Mouse (Mus musculus): ENCODE data around the gene Rassf10.
"Not testable (repeated sequence)": the region's sequence is repeated elsewhere in the genome, so short reads cannot be mapped to it uniquely, and the experiment has no call there.

Rassf10 gene

DNA sequence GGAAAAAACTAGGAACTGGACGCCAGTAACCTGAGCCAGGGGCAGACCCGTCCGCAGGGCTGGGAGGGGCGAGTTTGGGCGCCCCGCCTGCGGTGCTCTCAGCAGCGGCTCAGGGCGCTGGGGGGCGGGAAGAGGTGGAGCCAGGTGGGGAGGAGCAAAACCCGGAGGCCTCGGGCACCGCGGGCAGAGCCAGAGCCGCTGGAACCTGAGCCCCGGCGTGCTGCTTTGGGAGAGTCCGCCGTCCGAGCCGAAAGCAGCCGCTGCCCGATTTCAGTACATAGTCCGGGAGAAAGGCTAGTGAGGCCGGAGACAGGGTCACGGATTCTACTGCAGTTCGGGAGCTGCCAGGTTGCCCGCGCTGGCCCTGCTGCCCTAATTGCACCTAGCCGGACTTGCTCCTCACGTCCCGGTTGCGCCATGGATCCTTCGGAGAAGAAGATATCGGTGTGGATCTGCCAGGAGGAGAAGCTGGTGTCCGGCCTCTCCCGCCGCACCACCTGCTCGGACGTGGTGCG lies at the start of gene Rassf10:
Rassf10 (plus strand) TSS at position 186 of the 515 bp plus-strand sequence.
- DNase-seq (ENCODE audit: low spot score in 2 of 2): peak; percentile 13

DNA sequence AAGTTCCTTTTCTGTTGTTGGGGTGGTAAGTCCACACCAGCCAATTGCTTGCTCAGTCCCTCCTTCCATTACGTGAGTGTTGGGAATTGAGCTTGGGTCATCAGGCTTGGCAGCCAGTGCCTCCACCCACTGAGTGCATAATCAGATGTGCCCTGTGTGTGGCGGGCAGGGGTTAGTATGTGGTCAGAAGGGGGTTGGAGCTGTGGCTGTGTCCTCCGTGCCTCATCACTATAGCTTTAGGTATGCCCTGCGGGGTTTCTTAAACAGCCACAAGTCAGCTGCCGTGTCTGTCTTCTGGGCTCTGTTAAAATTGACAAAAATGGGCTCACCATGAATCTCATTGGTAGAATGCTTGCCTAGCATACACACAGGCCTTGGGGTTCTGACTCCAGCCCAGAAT lies 46.9 kb upstream of the Rassf10 start:
- DNase-seq (ENCODE audit: low spot score in 2 of 2): no peak

DNA sequence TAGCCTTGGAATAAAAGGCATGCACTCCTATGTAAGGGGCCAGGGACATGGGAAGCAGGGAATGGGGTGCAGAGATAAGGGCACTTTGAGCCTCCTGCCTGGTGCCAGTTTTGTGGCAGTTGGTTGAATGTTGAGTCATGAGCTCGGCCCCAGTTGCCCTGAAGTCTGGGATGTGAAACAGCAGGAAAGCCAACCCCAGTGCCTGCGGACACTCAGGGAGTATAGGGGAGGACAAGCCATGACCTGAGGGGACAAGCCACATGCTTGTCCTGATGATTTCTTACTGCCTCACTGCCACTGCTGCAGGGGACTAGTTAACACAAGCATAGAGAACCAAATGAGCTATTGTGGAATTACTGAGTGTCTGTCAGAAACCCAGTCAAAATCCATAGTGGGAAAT lies 46.3 kb upstream of the Rassf10 start:
- no peak for DNase-seq (ENCODE audit: low spot score in 2 of 2)

DNA sequence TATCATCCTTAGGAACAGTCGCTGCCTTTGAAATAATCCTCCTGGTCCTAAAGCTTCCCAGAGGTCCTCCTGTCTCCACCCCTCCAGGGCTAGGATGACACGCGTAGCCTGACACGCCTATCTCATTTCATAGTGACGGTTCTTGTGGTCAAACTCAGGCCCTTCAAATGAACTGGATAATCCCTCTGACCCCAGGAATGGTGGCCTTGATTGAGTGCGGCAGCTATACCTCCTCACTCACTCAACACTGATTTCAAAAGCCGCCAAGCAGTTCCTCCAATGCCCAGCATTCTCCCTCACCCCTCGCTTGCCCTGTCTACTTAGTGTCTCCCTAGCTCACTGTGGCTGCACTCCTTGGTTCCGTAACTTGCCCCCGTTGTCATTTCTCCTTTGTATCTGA lies 44.6 kb upstream of the Rassf10 start:
- DNase-seq (ENCODE audit: low spot score in 2 of 2): no peak

DNA sequence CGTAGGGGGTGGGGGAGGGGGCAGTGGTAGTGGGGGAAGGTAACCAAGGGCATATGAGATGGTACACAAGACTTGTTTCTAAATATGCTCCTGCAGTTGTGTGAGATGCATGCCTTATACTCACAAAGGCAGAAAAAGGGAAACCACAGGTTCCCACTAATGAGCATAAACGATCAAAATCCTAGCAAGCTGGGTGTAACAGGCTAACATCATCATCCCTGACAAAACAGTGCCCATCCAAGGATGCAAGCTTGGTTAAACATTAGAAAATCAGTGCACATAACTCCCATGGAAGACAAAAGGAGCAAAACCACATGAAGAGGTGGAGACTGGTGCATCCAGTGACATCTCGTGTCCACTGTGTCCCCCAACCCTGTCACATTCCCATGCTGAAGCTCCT lies 40.8 kb upstream of the Rassf10 start:
- no peak for DNase-seq (ENCODE audit: low spot score in 2 of 2)

DNA sequence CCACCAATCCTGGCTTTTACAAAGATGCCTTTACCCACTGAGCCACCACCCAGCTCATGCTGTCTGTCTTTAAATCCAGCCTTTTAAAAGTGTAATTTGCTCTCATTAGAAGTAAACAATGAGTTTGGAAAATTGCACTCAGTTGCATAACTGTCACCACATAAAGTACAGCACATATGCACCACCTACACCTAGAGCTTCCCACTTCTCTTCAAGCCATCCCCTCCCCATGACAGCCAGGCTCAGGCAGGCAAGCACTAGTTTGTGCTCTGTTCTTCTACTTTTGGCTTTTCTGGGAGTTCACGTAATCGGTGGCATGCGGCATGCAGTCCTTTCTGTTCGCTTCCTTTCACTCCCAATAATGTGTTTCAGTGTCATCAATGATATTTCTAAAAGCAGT lies 38.2 kb upstream of the Rassf10 start:
- DNase-seq (ENCODE audit: low spot score in 2 of 2): peak in 1 of 2 experiments; percentile 8

DNA sequence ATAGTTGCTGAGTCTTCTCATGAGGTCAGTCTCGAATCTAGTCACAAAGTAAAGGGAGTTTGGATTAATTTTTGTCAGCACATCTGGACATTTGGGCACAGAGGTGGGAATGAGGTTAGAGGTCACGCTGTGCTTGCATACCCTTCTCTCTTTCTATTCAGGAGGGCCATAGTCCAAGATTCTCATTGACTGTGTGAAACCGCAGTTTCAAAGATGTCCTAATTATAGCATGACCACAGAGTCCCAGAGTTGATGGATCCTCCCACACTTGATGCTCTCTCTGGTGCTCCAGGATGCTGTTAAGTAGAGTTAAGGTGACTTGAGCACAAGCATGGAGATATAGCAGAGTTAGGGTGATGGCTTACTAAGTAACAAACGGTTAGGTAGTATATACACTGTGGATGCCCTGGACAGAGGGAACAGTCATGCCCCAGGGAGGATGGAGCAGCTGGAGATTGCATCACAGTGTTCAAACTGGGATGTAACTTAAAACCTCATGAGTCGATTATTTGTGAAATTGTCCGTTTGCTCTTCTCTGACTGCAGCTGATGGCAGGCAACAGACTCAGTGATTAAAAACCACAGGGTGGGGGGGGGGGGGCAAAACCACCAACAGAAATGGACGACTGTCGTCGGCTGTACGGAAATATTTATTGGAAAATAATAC lies 36.0 kb upstream of the Rassf10 start:
- no peak for DNase-seq (ENCODE audit: low spot score in 2 of 2)

DNA sequence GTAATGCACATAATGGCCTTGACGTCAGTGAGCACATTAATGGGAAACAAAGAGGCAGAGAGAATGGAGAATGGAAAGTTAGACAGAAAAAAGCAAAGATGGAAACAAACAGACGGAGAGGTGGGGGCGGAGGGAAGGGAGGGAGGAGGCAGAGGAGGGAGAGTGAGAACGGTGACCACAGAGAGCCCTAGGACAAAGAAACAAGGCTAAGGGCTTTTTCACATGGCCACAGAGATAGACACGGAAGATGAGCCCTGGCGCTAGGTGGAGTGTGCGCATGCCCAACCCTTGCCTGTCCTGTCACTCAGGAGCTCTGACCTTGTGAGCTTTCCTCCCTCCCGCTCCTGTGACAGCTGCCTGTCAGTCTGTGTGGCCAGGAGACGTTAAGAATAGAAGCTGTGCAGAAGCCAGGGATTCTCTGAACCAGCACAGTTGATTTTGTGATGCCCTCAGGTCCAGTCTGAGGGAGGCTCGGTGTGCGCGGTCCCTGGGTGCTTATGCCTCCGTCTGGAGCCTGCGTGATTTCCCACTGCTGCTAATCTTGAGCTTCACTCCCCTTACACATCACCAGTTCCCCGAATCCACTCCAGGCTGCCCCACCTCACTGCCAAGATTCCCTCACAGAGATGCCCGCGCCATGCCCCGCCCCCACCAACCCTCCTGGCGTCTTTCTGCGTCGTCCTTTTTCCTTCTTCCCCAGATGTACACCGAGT lies 35.3 kb upstream of the Rassf10 start:
- peak; percentile 16 to 26 for DNase-seq (ENCODE audit: low spot score in 2 of 2)

DNA sequence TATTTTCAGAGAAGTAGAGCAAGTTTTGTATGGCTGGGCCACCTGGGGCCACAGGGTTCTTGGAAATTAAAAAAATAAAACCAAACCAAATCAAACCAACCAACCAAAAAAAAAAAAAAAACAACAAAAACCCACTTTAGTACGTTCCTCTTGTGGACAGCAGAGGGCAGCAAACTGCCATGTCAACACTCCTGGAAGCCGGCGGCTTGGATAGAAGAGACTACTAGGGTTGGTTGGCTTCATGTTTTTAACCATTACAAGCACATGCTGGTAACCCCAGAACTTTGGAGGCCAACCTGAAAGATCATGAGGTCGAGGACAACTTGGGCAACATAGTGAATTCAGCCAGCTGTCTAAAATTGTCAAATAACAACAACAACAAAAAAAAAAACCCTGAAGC lies 33.9 kb upstream of the Rassf10 start:
- peak; percentile 44 to 53 for DNase-seq (ENCODE audit: low spot score in 2 of 2)

DNA sequence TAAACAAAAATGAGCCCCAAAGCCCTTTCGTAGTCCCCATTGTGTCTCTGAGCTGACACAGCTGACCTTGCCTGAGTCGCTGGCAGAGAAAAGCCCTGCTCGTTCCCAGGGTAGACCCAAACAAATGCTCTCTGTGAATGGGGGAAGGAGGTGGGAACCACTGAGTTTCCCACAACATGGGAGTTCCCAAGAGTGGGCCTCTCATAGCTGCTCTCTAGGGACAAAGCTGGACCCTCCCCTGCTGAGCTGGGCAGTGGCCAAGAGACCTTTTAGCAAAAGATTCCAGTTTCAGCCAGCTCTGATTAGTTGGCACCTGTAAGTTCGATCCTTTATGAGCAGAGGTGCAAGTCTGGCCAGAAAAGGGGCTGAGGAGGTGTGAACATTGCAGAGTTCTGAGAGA lies 31.0 kb upstream of the Rassf10 start:
- no peak for DNase-seq (ENCODE audit: low spot score in 2 of 2)

DNA sequence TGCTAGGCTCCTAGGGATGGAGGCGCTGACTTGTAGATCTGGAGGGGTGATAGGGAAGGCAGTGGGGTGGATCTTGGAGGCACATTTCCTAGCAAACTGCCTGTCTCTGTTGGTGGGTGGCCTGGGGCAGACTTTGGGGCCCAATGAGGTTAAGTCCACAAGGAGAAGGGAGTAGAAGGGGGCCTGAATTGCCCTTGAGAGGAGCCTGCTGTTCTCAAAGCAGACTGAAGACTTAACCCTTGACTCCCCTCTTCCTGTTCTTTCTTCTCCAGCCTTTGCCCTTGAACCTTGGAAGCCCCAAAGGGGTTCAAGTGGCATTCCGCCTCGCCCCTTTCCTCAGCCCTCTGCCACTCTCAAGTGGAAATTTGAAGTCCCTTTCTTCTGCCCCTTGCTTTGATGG lies 30.1 kb upstream of the Rassf10 start:
- DNase-seq (ENCODE audit: low spot score in 2 of 2): no peak

DNA sequence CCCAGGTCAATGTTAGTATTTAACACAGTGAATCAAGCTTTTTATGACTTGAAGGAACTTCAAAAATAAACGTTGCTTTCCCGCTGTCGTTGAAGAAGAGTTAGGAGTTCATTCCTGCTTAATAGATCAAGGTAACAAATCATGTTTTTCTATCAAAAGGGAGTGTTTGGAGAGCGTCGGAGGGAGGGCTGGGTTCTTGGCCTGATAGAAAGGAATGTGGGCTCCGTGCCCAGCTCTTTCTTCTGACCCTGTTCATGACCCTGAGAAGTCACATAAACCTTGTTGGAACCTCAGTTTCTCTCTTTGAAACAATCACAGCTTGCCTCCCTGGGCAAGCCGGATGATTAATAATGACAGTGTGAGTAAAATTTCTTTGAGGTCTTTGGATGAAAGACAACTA lies 23.1 kb upstream of the Rassf10 start:
- DNase-seq (ENCODE audit: low spot score in 2 of 2): no peak

DNA sequence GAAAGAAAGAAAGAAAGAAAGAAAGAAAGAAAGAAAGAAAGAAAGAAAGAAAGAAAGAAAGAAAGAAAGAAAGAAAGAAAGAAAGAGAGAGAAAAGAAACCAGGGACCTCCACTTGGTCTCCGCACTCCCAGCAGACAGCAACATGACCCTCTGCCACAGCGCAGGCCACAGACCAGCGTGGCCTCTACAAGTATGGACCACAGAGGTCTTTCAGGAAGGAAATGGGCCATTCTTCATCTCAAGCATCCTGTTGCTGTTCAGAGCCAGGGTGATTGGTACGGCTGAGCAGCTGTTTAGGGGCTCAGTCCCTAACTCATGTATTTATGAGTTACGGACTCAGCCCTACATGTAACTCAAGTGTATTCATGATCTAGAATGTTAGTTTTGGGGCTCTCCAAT lies 17.9 kb upstream of the Rassf10 start:
- DNase-seq (ENCODE audit: low spot score in 2 of 2): not testable (repeated sequence)

DNA sequence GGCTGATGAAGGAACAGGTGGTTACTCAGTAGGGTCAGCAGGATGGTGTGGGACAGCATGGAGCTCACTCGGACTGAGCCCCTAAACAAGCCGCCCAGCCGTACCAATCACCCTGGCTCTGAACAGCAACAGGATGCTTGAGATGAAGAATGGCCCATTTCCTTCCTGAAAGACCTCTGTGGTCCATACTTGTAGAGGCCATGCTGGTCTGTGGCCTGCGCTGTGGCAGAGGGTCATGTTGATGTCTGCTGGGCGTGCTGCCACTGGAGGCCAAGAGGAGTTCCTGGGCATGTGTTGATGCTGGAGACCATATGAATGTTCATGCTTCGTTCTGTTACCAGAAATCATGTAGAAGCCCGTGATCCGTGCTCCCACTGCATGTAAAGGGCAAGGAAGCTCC lies 16.7 kb upstream of the Rassf10 start:
- no peak for DNase-seq (ENCODE audit: low spot score in 2 of 2)

DNA sequence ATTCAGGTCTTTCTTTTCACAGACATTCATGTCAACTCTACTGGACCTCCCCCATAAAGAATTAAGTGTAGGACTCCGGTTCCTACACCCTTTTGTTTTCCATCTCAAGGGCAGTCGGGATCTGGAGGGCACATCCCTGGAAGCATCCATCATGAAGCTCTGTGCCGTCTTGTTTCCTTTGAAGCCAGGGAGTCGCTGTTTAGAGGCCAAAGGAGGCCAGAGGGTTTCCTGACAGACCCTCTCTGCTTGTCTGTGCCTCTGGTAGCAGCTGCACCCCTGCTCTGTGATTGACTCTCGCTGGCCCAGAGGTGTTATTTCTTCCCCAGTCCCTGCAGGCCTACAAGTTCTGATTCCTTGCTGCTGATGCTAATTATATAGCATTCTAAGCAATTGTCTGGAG lies 14.8 kb upstream of the Rassf10 start:
- no peak for DNase-seq (ENCODE audit: low spot score in 2 of 2)

DNA sequence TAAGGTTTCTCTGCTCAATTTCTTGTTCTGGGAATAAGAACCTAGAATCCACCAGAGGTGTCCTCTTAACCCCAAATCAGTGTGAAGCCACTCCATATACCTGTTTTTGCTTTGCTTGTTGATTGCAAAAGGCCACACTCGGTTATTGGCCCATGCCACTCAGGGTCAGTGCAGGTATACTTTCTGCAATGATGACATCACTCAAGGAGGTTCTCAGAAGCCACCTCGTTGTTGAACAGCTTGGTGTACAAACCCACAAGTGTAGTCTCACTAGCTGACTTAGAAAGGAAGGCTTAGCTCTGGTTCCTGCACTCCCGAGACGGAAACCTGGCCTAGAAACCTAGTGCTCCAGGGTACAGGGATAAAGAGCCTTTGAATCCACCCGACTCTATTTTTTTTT lies 11.2 kb upstream of the Rassf10 start:
- no peak for DNase-seq (ENCODE audit: low spot score in 2 of 2)

DNA sequence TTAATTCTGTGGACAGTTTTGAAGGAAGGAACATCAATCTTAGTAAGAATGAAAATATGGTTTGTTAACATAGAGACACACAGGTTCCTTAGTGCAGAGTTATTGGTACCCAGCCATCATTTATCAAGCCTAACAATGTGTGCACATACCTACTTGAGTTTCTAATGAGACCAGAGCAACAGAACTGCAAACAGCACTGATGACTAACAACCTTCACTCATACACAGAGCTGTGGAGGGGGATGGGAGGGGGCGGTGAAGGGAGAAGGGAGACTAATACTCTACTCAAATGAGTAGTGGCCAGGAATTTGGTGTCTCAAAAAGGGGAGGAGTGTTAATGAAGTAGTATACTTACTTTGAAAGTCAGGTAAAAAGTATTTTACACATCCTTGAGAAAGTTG lies 10.7 kb upstream of the Rassf10 start:
- DNase-seq (ENCODE audit: low spot score in 2 of 2): no peak

DNA sequence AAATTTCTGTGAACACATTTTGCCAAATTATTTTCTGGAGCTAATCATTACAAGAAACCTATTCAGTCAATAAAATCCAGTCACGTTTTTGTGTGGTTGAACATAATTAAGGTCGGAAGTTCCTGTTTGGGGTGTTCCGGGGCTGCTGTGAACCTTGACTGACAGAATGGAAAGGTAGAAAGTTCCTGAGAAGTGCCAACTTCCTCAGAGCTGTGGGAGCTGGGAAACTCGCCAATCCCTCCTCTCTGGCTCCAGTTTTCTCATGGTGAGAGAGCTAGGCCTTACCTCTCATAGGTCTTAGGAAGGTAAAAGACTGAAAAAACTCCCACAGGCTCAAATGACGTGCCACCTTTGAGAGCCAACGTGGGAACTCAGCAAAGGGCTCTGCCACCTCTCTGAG lies 7.1 kb upstream of the Rassf10 start:
- no peak for DNase-seq (ENCODE audit: low spot score in 2 of 2)

DNA sequence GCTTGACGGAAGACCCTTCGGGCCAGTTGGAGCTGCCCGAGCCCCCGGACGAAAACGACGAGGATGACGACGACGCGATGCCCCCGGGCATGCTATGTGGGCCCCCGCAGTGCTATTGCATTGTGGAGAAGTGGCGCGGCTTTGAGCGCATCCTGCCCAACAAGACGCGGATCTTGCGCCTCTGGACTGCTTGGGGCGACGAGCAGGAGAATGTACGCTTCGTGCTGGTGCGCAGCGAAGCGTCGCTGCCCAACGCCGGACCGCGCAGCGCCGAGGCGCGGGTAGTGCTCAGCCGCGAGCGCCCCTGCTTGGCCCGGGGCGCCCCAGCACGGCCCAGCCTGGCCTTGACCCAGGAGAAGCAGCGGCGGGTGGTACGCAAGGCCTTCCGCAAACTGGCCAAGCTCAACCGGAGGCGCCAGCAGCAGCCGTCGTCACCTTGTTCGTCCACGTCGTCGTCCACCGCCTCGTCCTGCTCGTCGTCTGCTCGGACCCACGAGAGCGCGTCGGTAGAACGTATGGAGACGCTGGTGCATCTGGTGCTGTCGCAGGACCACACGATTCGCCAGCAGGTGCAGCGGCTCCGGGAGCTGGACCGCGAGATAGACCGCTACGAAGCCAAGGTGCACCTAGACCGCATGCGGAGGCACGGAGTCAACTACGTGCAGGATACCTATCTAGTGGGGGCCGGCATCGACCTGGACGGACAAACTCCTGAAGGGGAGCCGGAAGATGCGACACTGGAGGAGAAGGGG lies 765 bp downstream of the Rassf10 start:
- peak in 1 of 2 experiments; percentile 2 for DNase-seq (ENCODE audit: low spot score in 2 of 2)

DNA sequence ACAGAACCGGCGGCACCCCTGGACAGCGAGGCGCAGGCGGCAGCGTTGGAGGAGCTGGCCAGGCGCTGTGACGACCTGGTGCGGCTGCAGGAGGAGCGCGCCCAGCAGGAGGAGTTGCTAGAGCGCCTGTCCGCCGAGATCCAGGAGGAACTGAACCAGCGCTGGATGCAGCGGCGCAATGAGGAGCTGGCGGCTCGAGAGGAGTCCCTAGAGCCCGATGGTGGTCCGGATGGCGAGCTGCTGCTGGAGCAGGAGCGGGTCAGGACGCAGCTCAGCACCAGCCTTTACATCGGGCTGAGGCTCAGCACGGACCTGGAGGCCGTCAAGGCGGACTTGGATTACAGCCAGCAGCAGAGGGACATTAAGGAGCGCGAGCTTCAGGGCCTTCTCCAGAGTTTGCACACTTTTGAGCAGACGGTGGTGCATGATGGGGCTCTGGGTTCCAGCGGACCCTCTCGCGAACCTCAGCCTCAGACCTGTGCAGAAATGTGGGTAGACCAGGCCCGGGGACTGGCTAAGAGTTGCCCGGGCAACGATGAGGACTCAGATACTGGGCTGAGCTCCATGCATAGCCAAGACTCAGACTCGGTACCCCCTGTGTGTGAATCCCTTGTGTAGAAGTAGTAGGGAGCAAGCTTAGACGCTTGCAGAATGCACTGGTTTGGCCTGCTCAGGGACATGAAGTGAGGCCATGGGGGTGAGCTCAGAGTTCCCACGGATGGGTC lies 1.5 kb downstream of the Rassf10 start:
- no peak for DNase-seq (ENCODE audit: low spot score in 2 of 2)

DNA sequence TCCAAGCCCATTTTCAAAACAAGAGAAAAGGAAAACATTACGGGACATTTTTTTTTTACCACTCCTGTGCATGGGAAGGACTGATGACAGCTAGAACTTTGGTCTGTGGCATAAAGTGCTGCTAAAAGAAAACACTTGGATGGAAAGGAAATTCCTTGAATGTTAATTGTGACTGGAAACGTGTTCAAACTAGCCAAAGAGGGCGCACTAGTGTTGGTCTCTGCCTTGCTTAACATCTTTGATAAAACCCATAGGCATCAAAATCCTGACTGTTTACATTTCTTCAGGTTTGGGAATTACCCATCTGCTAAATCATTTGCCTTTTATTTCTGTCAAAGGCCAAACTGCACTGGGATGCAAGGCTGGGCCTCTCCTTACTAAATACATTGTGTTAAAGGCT lies 2.2 kb downstream of the Rassf10 start:
- DNase-seq (ENCODE audit: low spot score in 2 of 2): no peak

DNA sequence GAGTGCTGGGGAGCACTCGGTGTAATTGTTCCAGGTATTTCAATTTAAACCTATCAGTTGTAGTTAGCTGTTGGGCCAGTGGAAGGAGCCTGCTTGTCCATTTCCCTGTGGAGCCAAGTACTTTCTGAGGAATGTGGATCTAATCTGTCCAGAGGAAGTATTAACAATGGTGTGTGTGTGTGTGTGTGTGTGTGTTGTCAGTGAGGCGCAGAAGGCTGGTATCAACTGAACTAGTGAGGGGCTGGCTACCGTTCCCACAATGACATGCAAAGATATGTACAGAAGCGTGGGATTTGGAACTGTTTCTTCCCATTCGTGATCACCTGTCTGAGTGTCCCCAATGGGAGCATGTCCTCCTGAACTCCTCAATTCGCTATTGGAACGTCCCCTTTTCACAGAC lies 3.2 kb downstream of the Rassf10 start:
- DNase-seq (ENCODE audit: low spot score in 2 of 2): no peak

All from frontal cortex, postnatal 36 days (tissue).